In genomic region chr9:32478087-32478486, GRCm38 (mm10) we compare ENCODE assay signal across 12 mouse cellular contexts.
A peak's percentile ranks its signal among the peaks of the same experiment; 100 is the strongest.
DNase-seq lines count a peak whose midpoint lies in the region; ATAC-seq and TF ChIP-seq lines count a peak whose summit lies in the region.
"Had no signal": no experiment of that assay in that cellular context is flagged by ENCODE, and none has a peak within 500 bp of the region (broad histone marks: within the 10 kb centered on the region; RNA-seq: fewer than 3 reads in every experiment).

No protein-coding gene starts in this region.

- ATAC-seq in cerebellum, adult (ENCODE audit: insufficient number of reproducible peaks, low FRiP score, low TSS enrichment), result no peak
- ATAC-seq in kidney, embryonic 15.5 days (replicated peaks; ENCODE audit: low FRiP score), result no peak
- ATAC-seq: Patski had no signal

- H3K4me3 ChIP-seq in kidney, adult 2 months (ENCODE audit: insufficient read depth, low read depth, low read length), result no peak overlapping the region
- H3K4me3 ChIP-seq in kidney, embryonic 15.5 days (replicated peaks), result no peak overlapping the region
- H3K4me3 ChIP-seq: erythroblast, embryonic 14.5 days; liver, embryonic 15.5 days had no signal

- no peaks in the 10 kb centered on the region for H3K27me3 ChIP-seq in kidney, adult 2 months (replicated peaks; ENCODE audit: control insufficient read depth, insufficient read depth, low read length)
- H3K27me3 ChIP-seq in kidney, embryonic 15.5 days, result no peaks in the 10 kb centered on the region
- H3K27me3 ChIP-seq: liver, embryonic 15.5 days; Patski had no signal

- no peak overlapping the region for H3K27ac ChIP-seq in kidney, adult 2 months (ENCODE audit: insufficient read depth, low read depth, low read length)
- H3K27ac ChIP-seq in kidney, embryonic 15.5 days, result no peak overlapping the region
- H3K27ac ChIP-seq: liver, embryonic 15.5 days had no signal

- 0 out of 2 replicates have a peak, but pooled peaks cover 3% of the 10 kb centered on the region for H3K4me1 ChIP-seq in kidney, adult 2 months (ENCODE audit: control insufficient read depth, insufficient read depth, low read length)
- peaks cover 13% of the 10 kb centered on the region for H3K4me1 ChIP-seq in kidney, embryonic 15.5 days

- no peak overlapping the region for H3K9ac ChIP-seq in kidney, embryonic 15.5 days
- H3K9ac ChIP-seq: liver, embryonic 15.5 days had no signal

- no peak overlapping the region for H3K4me2 ChIP-seq in kidney, embryonic 15.5 days
- H3K4me2 ChIP-seq: liver, embryonic 15.5 days had no signal

- no peak for TF ChIP-seq POLR2A in kidney, adult 2 months (IDR thresholded peaks at IDR 0.05; ENCODE audit: low read depth, low read length)

- H3K36me3 ChIP-seq in kidney, adult 2 months (ENCODE audit: control insufficient read depth, insufficient read depth, low read length), result no peaks in the 10 kb centered on the region
- H3K36me3 ChIP-seq in kidney, embryonic 15.5 days, result peaks cover 20% of the 10 kb centered on the region
- H3K36me3 ChIP-seq: liver, embryonic 15.5 days had no signal

- 51% methylated on average over 2 of the region's 2 CpGs for WGBS in kidney, adult 2 months
- WGBS in kidney, embryonic 15.5 days, result 28% methylated on average over 2 of the region's 2 CpGs

- no peak for TF ChIP-seq CTCF in kidney, adult 2 months (conservative IDR thresholded peaks at IDR 0.05; ENCODE audit: insufficient read depth, insufficient read length, low read depth, low read length)

- peak; percentile 32 to 50 for DNase-seq in cerebellum, postnatal 10 days
- DNase-seq in kidney, adult 2 months, result peak; percentile 51
- DNase-seq in right cerebral cortex, postnatal 4 days, result peak; percentile 8
- DNase-seq in right cerebral cortex, postnatal 36 days (ENCODE audit: low spot score in 2 of 2), result no peak
- no peak for DNase-seq in layer of hippocampus, postnatal 10 days (ENCODE audit: low spot score in 2 of 2)
- no peak for DNase-seq in B cell, adult 2 months
- DNase-seq: cerebellum, adult 11-12 months had no signal

- H3K9me3 ChIP-seq in kidney, embryonic 15.5 days (replicated peaks), result no peaks in the 10 kb centered on the region
- H3K9me3 ChIP-seq: liver, embryonic 15.5 days had no signal

Comparison
In these comparisons a context has a peak if more than half of its experiments do, and no peak if none do; other contexts are left out.
1. DNase-seq: peak in cerebellum, postnatal 10 days (2 of 2), kidney, adult 2 months (single experiment) and right cerebral cortex, postnatal 4 days (single experiment); none in right cerebral cortex, postnatal 36 days (0 of 2), layer of hippocampus, postnatal 10 days (0 of 2) and B cell, adult 2 months (0 of 2).